Mouse (Mus musculus): ENCODE data around the gene Gpx1.
A peak's percentile ranks its signal among the peaks of the same experiment; 100 is the strongest.

Gene Gpx1

DNA sequence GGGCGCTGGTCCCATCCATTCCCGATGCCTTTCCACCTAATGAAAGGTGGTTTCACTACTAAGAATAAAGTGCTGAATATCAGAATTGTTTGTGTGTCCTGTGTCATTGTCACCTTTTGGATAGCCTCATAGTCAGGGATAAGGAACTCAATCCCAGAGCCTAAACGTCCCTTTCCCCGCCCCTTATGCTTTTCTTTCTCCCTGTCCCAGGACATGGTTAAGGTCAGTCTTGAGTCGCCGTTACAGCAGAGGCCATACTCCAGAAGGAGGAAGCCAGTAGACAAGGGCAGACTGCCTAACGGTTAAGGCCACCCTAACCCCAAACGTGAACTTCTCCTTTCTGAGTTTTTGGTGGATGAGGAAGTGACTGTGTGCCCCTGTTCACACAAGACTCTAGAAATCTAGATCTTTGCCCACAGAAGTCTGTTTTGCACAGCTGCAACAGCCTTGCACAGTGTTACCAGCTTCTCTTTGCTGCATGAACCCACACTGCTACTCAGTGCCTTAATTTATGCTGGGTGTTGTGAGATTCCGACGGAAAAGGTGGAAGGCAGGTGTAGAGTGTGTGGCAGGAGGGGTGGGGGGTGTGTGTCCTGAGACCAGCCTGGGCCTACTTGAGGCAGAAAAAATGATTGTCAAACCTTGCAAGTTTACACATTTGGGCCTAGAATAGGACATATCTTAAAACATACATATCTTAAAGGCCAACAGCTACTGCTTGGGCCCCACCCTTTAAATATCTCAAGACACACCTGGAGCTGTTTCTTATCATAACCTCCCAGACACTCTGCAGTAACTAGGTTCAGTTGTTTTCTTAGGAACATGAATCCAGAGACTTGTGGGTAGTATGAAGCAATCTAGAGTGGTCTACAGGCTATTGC, 1.8 kb downstream of the Gpx1 start:
- peak; percentile 27 to 63 for DNase-seq

DNA sequence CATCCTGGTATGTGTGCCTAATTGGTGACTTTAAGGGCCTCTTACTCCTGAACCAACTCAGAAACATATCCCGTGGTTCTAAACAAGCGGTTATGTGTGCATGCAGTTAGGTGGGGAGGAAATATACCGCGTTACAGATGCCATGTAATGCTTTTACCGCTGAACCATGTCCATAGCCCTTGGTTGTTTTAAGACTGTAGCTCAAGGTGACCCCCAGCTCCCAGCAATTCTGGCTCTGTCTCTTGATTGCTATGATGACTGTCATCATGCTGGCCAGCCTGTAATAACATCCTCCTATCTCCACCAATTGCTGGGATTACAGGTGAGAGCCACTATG, 2.4 kb downstream of the Gpx1 start:
- no peak for DNase-seq

DNA sequence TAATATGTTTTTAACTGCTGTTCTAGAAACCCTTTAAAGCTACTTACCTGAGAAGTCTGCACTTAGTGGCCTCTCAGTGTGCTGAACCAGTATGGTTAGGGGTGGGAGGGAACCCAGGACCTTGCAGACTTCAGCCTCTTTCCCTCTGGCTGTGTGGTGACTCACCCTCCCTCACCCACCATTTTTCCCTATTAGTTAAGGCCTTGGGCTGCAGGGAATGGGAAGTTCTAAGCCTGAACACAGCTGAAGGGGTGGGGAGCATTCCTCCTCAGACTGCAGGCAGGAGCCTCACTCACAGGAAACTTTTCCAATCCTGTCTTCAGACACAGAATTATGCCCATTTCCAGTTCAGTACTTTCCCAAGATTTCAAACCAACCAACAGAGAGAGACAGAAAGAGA, 3.1 kb downstream of the Gpx1 start:
- DNase-seq, result no peak

DNA sequence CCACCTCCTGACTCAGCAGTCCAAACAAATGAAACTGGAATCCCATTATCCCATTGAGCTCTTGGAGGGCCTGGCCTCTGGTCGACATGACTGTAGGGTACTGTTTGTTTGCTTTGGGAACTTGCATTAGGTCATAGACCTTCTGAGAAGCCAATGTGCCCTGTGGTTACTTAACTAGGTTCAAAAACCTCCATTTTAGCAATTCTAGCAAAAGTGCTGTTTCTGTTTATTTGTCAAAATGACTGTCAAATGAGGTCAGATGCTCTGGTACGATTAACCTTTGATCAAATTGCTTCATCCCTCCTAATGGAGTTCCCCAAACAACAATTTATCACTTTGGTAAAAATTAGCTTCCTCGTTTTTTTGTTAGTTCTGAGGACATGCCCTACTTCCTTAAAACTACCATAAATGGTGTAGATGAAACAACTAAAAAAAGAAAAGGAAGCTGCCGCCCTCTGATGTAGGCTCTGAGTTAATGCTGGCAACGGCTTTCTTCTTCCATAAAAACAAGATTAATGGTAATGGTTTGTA, 3.7 kb downstream of the Gpx1 start:
- peak in 1 of 2 experiments; percentile 19 for DNase-seq

DNA sequence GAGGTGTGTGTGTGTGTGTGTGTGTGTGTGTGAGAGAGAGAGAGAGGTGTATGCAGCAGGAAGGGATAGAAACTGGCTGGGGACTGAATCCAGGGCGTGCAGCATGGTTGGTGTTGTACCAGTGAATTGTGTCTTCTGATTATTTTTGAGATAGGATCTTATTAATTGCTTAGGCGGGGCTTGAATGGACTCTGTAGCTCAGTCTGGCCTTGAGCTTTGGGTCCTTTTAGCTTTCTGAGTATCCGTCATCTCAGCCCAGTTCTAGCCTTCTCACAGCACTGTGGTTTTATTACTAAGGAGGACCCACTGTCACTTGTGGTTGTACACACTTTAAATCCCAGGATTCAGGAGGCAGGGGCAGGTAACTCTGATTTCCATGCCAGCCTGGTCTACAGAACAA, 4.6 kb downstream of the Gpx1 start:
- no peak for DNase-seq

DNA sequence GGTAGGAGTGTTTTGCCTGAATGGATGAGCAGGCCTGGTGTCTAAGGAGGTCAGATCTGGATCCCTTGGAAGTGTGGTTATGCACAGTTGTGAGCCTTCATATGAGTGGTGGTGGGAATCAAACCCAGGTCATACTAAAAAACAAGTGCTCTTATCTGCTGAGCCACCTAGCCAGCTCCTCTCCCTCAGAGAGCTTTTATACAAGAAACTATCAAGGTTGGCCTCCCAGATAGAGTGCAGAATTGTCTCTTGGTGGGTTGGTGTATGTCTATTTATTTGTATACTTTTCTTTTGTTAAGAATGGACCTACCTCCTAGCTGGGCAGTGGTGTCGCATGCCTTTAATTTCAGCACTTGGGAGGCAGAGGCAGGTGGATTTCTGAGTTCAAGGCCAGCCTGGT, 5.1 kb downstream of the Gpx1 start:
- no peak for DNase-seq

DNA sequence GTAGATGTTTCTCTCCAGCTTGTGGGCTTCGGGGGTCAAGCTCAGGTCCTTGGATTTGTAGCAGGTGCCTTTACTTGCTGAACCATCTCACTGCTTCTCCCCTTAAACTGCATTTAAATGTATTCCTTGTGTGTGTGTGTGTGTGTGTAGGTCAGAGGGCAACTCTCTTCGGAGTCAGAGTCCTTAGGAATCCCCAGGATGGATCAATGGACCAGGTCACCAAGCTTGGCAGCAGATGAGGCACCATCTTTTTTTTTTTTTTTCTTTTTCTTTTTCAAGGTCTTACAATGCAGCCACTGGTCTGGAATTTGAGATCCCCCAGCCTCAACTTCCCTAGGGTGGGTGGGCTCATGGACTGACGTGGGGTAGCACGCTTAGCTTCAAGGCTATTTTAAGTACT, 5.8 kb downstream of the Gpx1 start:
- no peak for DNase-seq

DNA sequence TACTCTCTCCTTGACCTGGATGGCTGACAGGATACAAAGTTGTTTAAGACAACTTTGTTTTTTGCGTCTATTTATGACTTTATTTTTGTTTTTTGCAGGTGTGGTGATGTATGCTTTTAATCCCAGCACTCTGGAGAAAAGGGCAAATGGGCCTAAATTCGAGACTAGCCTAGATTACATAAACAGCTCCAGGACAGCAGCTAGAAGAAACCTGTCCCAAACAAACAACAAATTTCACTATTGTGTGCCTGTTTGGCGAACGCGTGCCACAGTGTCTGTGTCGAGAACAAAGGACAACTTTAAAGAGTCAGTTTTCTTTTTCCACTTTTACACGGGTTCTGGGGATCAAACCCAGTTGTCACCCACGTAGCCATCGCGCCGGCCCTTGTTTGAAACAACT, 8.3 kb downstream of the Gpx1 start:
- no peak for DNase-seq

DNA sequence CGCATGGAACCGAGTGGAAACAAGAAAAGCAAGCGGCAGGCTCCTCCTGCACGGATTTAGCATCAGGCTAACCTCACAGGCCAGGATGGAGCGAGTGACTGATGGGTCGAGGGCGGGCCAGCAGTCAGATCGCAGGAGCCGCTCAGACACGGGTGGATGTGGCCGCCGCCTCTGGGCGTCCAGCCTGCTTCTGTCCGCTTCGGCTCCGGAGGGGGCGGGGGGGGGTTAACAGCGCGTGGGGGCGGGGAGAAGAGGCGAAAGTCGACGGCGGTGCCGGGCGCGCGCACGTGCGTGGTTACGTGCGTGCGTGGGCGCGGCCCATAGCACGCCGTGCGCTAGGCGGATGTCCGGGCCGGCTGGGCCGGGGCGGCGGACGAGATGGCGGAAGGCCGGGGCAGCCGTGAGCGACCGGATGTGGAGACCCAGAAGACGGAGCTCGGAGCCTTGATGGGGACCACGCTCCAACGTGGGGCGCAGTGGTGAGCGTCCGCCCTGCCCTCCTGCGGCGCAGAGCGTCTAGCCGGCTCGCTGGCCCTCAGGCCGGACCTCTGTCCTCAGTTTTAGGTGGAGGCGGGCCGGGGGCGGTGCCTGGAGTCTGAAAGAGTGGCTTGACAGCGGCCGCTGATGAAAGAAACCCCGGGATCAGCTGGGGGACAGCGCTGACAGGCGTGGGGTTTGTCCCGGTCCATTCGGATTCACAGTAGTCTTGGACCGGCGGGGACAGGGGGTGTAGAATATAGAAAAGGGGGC, 9.0 kb downstream of the Gpx1 start, which contains the start of gene Usp4:
Usp4 (plus strand) TSS at position 314 of the 750 bp plus-strand sequence.
- DNase-seq, result peak; percentile 92 to 96

DNA sequence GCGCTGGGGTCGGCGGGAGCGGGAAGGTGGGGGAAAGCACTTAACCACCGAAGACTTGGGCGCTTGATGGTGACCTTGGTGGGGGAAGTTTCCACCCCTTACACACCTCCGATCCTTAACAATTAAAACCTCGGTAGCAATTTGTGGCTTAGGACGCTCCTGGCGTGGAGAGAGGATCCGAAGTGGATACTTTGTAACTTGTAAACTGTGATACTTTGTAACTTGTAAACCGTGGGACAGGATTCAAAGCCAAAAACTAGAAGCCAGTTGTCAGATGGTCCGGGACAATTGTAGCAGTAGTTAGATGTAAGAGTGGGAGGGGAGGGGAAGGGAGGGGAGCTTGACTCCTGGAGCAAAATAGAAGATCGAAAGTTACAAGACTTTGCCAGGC, 9.6 kb downstream of the Gpx1 start:
- DNase-seq, result no peak

DNA sequence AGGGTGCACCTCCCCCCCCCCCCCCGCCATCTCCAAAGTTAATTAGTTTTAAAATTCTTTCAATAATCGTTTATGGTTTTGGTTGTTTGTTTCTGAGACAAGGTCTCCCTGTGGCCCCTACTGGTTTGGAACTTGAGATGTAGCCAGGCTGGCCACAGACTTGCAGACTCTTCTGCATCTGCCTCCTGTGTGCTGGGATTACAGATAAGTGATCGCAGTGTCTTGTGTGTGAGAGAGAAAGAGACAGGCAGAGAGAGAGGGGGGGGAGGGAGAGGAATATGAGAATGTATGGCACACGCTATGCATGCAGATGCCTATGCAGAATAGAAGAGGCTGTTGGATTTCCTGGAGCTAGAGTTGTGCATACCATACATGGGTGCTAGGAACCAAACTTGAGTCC, 11.0 kb downstream of the Gpx1 start:
- DNase-seq, result no peak

DNA sequence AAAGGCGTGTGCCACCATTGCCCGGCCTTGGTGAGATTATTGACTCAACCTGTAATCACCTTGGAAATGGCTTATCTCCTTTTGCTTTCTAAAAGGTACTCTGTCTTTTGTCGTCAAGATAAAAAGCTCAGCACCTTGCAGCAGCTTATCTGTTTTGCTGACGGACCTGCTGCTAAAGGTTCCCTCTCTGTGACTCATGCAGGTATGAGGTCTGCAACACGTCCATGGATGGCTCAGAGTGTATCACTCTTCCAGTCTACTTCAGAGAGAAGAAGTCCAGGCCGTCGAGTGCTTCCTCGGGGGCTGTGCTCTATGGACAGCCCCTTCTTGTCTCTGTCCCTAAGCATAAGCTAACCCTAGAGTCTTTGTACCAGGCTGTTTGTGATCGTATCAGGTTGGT, 39.5 kb downstream of the Gpx1 start:
- DNase-seq, result no peak

DNA sequence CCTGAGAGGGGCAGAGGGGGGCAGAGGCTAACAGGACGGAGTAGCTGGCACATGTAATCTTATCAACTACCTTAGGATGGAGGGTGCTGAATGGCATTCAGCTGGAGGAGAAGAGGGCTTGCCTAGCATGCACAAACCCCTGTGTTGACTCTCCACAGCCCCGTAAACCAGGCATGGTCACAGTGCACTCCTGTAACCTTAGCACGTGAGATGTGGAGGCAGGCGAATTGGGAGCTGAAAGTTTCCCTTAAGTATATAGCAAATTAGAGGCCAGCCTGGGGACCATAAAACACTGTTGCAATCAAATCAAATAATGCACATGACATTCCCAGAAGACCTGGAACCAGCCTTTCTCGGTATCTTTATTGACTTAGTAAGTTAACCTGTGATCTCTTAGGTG, 40.0 kb downstream of the Gpx1 start:
- peak in 1 of 2 experiments; percentile 40 for DNase-seq

DNA sequence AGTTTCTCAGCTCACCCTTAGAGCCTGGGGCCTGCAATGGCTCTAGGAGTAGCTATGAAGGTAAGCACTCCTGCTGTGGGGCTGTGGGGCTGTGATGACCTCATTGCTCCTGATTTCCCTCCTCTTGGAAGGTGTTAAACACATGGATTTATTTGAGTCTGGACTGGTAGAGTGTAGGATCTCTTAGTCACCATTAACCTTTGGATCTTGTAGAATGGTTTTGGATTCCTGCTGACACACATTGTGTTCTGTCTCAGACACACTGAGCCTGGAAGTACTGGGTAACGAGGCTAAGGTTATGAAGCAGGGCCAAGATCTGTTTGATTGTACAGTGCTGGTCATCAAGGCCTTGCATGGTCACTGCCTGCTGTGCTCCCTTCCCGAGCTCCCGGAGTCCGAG, 40.6 kb downstream of the Gpx1 start:
- DNase-seq, result no peak

DNA sequence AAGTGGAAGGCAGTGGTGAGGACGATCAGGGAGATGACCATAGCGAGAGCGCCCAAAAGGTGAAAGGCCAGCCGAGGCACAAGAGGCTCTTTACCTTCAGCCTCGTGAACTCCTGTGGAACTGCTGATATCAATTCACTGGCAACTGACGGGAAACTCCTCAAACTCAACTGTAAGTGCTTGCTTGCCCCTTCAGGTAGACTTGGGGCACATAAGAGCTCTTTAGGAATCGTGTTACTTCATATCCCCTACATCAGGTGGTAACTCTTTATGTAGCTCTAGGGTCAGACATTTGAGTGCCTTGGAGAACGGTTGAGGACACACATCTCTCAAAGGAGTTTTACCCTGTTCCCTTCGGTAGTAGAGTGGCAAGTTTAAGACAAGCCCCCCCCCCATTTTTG, 42.7 kb downstream of the Gpx1 start:
- DNase-seq, result peak; percentile 15 to 46

DNA sequence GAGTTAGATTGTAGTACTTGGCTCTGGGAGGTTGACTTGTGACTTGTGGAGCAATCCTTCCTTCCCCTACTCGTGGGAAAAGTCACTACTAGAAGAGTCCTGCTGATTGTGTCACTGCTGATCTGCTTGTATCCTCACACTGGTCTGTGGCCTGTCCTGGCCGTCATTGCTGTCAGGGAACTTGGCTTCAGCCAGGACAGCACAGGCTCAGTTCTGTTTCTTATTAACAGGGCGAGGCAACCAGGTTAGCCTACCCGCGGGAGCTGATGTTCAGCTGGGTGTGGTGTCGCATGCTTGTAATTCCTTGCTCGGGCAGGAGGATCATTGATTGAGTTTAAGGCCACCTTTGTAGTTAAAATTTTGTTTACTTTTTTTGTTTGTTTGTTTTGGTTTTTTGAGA, 46.3 kb downstream of the Gpx1 start:
- peak in 1 of 2 experiments; percentile 27 for DNase-seq

DNA sequence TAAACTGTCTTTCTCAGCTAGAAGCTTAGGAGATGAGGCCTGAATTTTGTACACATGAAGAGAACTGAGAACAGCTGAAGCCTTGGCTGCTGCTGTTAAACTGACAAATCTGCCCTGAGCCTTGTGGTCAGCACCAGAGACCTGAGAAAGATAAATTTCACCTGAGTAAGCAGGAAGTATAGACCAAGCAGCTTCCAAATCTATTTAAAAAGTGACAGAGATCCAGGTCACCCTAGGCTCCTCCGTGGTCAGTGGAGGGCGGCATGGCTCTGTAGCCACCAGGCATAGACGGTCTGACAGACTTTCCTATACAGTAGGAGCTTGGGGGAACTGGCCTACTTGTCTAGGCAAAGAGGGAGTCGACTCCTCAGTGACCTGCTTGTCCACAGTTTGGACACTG, 48.1 kb downstream of the Gpx1 start:
- no peak for DNase-seq

DNA sequence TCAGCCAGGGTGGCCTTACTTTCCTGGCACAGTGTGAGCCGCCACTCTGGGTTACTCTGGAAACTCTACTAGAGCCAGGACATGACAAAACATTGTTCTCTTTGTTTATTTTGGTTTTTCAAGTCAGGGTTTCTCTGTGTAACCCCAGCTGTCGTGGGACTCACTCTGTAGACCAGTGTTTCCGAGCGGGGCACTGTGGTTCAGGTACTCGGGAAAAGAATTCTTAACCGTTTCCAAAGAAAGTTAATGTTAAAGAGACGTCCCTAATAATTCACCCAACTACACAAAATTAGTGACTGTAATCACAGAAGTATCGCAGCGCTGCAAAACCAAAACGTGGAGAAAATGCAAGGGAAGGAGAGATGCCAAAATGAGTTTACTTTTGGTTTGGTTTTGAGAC, 49.9 kb downstream of the Gpx1 start:
- no peak for DNase-seq

DNA sequence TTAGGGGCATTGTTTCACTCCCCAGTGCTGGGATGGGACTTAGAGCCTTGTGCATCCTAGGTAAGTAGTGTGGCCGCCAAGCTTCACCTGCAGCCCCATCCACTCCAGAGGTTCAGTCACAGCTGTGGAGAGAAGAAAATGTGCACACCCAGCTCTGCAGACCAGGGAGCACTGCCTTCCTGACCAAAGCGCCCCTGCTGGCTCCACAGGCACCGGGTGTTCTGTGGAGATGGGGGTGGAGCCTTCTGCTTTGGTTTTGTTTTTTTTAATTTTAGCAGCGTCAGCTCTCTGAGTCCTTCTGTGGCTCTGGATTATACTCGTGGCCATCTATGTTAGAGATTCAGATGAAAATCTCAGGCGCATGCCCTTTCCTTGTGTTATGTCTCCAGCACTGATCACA, 50.5 kb downstream of the Gpx1 start:
- DNase-seq, result peak in 1 of 2 experiments; percentile 20
